Mouse (Mus musculus) retina, adult 2 months (tissue): ENCODE results near the gene Rapgef5.

Experiments used
- DNase-seq: peaks from one replicate; pipeline ENCODE4 v3.0.0-alpha.2; 2012; ENCODE audit warnings: low read depth, low spot score

The Rapgef5 gene

GRCm38 (mm10) chr12:117528509-117529145 is 12.3 kb downstream of the Rapgef5 start:
- DNase-seq = no peak

- DNase-seq = no peak
Observed at GRCm38 (mm10) chr12:117531106-117531505, 14.8 kb downstream of the Rapgef5 start.

- DNase-seq = no peak
Observed at GRCm38 (mm10) chr12:117533176-117534086, 17.2 kb downstream of the Rapgef5 start.

- DNase-seq = no peak
Observed at GRCm38 (mm10) chr12:117534087-117534751, 17.9 kb downstream of the Rapgef5 start.

GRCm38 (mm10) chr12:117540352-117540751 is 24.1 kb downstream of the Rapgef5 start:
- no peak for DNase-seq

GRCm38 (mm10) chr12:117545277-117545676 is 29.0 kb downstream of the Rapgef5 start:
- DNase-seq = no peak

GRCm38 (mm10) chr12:117553353-117553752 is 37.1 kb downstream of the Rapgef5 start:
- no peak for DNase-seq

- no peak for DNase-seq
Observed at GRCm38 (mm10) chr12:117554612-117555063, 38.4 kb downstream of the Rapgef5 start.

- no peak for DNase-seq
Observed at GRCm38 (mm10) chr12:117560450-117560849, 44.2 kb downstream of the Rapgef5 start.

GRCm38 (mm10) chr12:117561411-117562059 is 45.3 kb downstream of the Rapgef5 start:
- DNase-seq = no peak

- no peak for DNase-seq
Observed at GRCm38 (mm10) chr12:117562085-117562484, 45.8 kb downstream of the Rapgef5 start.

GRCm38 (mm10) chr12:117563859-117564258 is 47.6 kb downstream of the Rapgef5 start:
- DNase-seq = no peak

GRCm38 (mm10) chr12:117566298-117566697 is 50.0 kb downstream of the Rapgef5 start:
- no peak for DNase-seq

GRCm38 (mm10) chr12:117569671-117570070 is 53.4 kb downstream of the Rapgef5 start:
- DNase-seq = no peak

- DNase-seq = no peak
Observed at GRCm38 (mm10) chr12:117584256-117584655, 68.0 kb downstream of the Rapgef5 start.

- DNase-seq = no peak
Observed at GRCm38 (mm10) chr12:117585390-117585789, 69.1 kb downstream of the Rapgef5 start.

GRCm38 (mm10) chr12:117586124-117586523 is 69.8 kb downstream of the Rapgef5 start:
- peak; percentile 64 for DNase-seq

GRCm38 (mm10) chr12:117589186-117589585 is 72.9 kb downstream of the Rapgef5 start:
- no peak for DNase-seq

- no peak for DNase-seq
Observed at GRCm38 (mm10) chr12:117592019-117592418, 75.7 kb downstream of the Rapgef5 start.

- no peak for DNase-seq
Observed at GRCm38 (mm10) chr12:117592583-117592982, 76.3 kb downstream of the Rapgef5 start.

- DNase-seq = no peak
Observed at GRCm38 (mm10) chr12:117595179-117595578, 78.9 kb downstream of the Rapgef5 start.

GRCm38 (mm10) chr12:117598190-117598589 is 81.9 kb downstream of the Rapgef5 start:
- DNase-seq = no peak
